Mouse (Mus musculus) ES-E14 (cell line): ENCODE measurements around the gene Zfp128. TPM values are rescaled to one million over a fixed set of nuclear protein-coding genes. Genes with fewer than 3 reads are reported as not detected.

Source experiments
- DNase-seq: peaks from one replicate; pipeline ENCODE4 v3.0.0-alpha.2; 2013; ENCODE audit warnings: low read depth, low spot score
- H3K27ac ChIP-seq: 2 replicates; pipeline ENCODE4 v1.5.1; 2012; ENCODE audit warnings: low read depth, mild to moderate bottlenecking, low read length, moderate library complexity, mixed read lengths; ENCODE audit not compliant: poor library complexity, insufficient read depth, severe bottlenecking
- H3K36me3 ChIP-seq: 2 replicates; pipeline ENCODE4 v1.6.1; 2012; ENCODE audit warnings: mild to moderate bottlenecking, low read length, moderate library complexity, mixed read lengths; ENCODE audit not compliant: control insufficient read depth, poor library complexity, insufficient read depth, severe bottlenecking
- H3K4me1 ChIP-seq, 2 experiments: fragments of 150-350 bp in 1 of 2; sonication (generic) in 1 of 2; 2 replicates each; pipeline ENCODE4 v1.6.1; 2012; ENCODE audit warnings: low read length in 2 of 2, mild to moderate bottlenecking in 1 of 2, mixed read lengths in 1 of 2; ENCODE audit not compliant: control insufficient read depth in 2 of 2, insufficient read depth in 2 of 2, poor library complexity in 1 of 2
- H3K4me3 ChIP-seq, 2 experiments: fragments of 150-350 bp in 1 of 2; sonication (generic) in 1 of 2; 2 replicates each; pipeline ENCODE4 v1.5.1; 2012; ENCODE audit warnings: low read length in 2 of 2, low read depth in 1 of 2, mild to moderate bottlenecking in 1 of 2, mixed read lengths in 1 of 2; ENCODE audit not compliant: insufficient read depth in 1 of 2, poor library complexity in 1 of 2, severe bottlenecking in 1 of 2
- H3K9ac ChIP-seq: 2 replicates; pipeline ENCODE4 v1.6.1; 2012; ENCODE audit warnings: low read depth, mild to moderate bottlenecking, low read length, mixed read lengths; ENCODE audit not compliant: poor library complexity, insufficient read depth, severe bottlenecking
- H3K9me3 ChIP-seq: fragments of 150-350 bp; sonication (generic); 2 replicates; pipeline ENCODE4 v1.6.1; 2012; ENCODE audit warnings: low read depth, mild to moderate bottlenecking, low read length; ENCODE audit not compliant: control insufficient read depth, insufficient read depth
- CHD2 ChIP-seq: IDR thresholded peaks from 2 replicates; pipeline ENCODE4 v1.6.1; 2014; ENCODE audit warnings: mild to moderate bottlenecking, low read depth, low read length, inconsistent platforms
- HCFC1 ChIP-seq: IDR thresholded peaks from 2 replicates; pipeline ENCODE4 v1.6.1; 2012; ENCODE audit warnings: low read length, inconsistent platforms, borderline replicate concordance; ENCODE audit not compliant: insufficient read depth
- MAFK ChIP-seq: IDR thresholded peaks from 2 replicates; pipeline ENCODE4 v1.6.1; 2014; ENCODE audit warnings: mild to moderate bottlenecking, low read depth, low read length, inconsistent platforms; ENCODE audit not compliant: insufficient read depth
- ZC3H11A ChIP-seq: IDR thresholded peaks from 2 replicates; pipeline ENCODE4 v1.6.1; 2012; ENCODE audit warnings: low read depth, mild to moderate bottlenecking, inconsistent platforms, low read length, borderline replicate concordance
- ZNF384 ChIP-seq: IDR thresholded peaks from 2 replicates; pipeline ENCODE4 v1.6.1; 2012; ENCODE audit warnings: low read depth, low read length, inconsistent platforms
- in situ Hi-C, 2 experiments: fragments of 600-800 bp; cut with MboI; formaldehyde crosslinking; loops; one replicate each; pipeline ENCODE4 v1.15.1; 2025; ENCODE audit warnings: low sequenced_read_pairs in 2 of 2, inconsistent platforms in 1 of 2; ENCODE audit not compliant: unreplicated experiment in 2 of 2
- total RNA-seq: library from RNA; depleted of rRNA; stranded (reverse); fragments of 300-350 nt; gene quantifications from 2 replicates; pipeline ENCODE4 v1.2.3, GENCODE M21; 2012

The Zfp128 gene
- total RNA-seq, 1 experiment = 1.4 TPM

- in situ Hi-C loops = no loop called here
- no peaks in the 10 kb centered on the region for H3K9me3 ChIP-seq
- DNase-seq = no peak
- H3K4me3 ChIP-seq = no peak overlapping the region
- no peak for TF ChIP-seq ZNF384
- no peak for TF ChIP-seq CHD2
- TF ChIP-seq MAFK = no peak
- TF ChIP-seq HCFC1 = no peak
- no peak for TF ChIP-seq ZC3H11A
- no peak overlapping the region for H3K27ac ChIP-seq
- H3K4me1 ChIP-seq = 0 out of 4 replicates have a peak, but pooled peaks cover 0 to 4% of the 10 kb centered on the region in 2 experiments
- no peaks in the 10 kb centered on the region for H3K36me3 ChIP-seq
- no peak overlapping the region for H3K9ac ChIP-seq
These were observed 10.0 kb downstream of the Zfp128 start for GRCm38 (mm10) chr7:12890928-12891327.

- no peaks in the 10 kb centered on the region for H3K36me3 ChIP-seq
- DNase-seq = no peak
- H3K9ac ChIP-seq = no peak overlapping the region
- H3K9me3 ChIP-seq = no peaks in the 10 kb centered on the region
- 0 out of 4 replicates have a peak, but pooled peaks cover 0 to 4% of the 10 kb centered on the region in 2 experiments for H3K4me1 ChIP-seq
- no peak overlapping the region for H3K4me3 ChIP-seq
- no peak overlapping the region for H3K27ac ChIP-seq
- in situ Hi-C loops = no loop called here
- no peak for TF ChIP-seq MAFK
- TF ChIP-seq CHD2 = no peak
- TF ChIP-seq ZC3H11A = no peak
- TF ChIP-seq ZNF384 = no peak
- TF ChIP-seq HCFC1 = no peak
These were observed 10.4 kb downstream of the Zfp128 start for GRCm38 (mm10) chr7:12891334-12891733.

GRCm38 (mm10) chr7:12897655-12898410, 16.9 kb downstream of the Zfp128 start, which contains the start of gene Zscan22:
Zscan22 (plus strand) TSS chr7:12897815.
- Histone ChIP-seq H3K4me3 (peak within 1 kb of the TSS; percentile 80 to 85), H3K4me1 (peaks cover 0 to 2% of the 10 kb centered on the region in 2 experiments; a peak in 1 of 4 replicates), H3K27ac (no peak within 1 kb of the TSS), H3K9me3 (no peaks in the 10 kb centered on the region), H3K36me3 (no peaks in the 10 kb centered on the region), H3K9ac (peak within 1 kb of the TSS; percentile 75)
- no peak for TF ChIP-seq MAFK
- TF ChIP-seq ZNF384 = no peak
- no peak for TF ChIP-seq ZC3H11A
- peak; percentile 100 for TF ChIP-seq HCFC1
- TF ChIP-seq CHD2 = peak; percentile 76; the same call in 1 of the 2 replicates
- in situ Hi-C loops = no loop called here
- peak; percentile 88 for DNase-seq

GRCm38 (mm10) chr7:12901517-12901916, 20.5 kb downstream of the Zfp128 start:
- TF ChIP-seq MAFK (no peak), HCFC1 (no peak), CHD2 (no peak), ZNF384 (no peak), ZC3H11A (no peak)
- no peak for DNase-seq
- H3K9ac ChIP-seq = no peak overlapping the region
- H3K9me3 ChIP-seq = no peaks in the 10 kb centered on the region
- H3K27ac ChIP-seq = no peak overlapping the region
- peaks cover 6% of the 10 kb centered on the region for H3K36me3 ChIP-seq
- peaks cover 0 to 5% of the 10 kb centered on the region in 2 experiments; a peak in 1 of 4 replicates for H3K4me1 ChIP-seq
- in situ Hi-C loops = no loop called here
- H3K4me3 ChIP-seq = no peak overlapping the region
